Mouse (Mus musculus) CD4-positive naive resting alpha-beta T cell, adult 57 days (primary cell): ENCODE results near the gene Trim69. TPM values are rescaled to one million over a fixed set of nuclear protein-coding genes. Genes with fewer than 3 reads are reported as not detected.

Experiments
- total RNA-seq: library from RNA; stranded (reverse); gene quantifications from one replicate; pipeline ENCODE4 v1.2.4, GENCODE M21; 2023

The Trim69 gene
- 1.5 TPM for total RNA-seq

DNA sequence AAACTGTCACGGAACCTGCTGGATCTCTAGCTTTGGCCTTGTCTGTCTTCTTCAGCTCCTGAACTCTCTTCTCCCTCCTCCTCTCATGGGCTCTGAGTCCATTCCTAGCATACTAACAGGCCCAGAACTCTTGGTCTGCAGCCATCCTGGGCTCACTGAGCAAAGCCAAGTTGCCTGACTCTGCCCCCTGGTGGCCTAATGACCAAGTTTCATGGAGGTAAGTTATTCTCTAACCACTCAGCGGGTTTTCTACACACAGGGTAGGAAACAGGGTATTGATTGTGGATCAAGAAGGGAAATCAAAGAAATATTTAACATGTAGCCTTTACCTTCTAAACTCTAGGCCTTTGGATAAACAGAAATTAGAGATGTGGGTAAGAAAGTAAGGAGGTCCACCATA lies at the start of gene Trim69:
TSS of gene Trim69 (plus strand) at position 21 of the 400 bp plus-strand sequence.

DNA sequence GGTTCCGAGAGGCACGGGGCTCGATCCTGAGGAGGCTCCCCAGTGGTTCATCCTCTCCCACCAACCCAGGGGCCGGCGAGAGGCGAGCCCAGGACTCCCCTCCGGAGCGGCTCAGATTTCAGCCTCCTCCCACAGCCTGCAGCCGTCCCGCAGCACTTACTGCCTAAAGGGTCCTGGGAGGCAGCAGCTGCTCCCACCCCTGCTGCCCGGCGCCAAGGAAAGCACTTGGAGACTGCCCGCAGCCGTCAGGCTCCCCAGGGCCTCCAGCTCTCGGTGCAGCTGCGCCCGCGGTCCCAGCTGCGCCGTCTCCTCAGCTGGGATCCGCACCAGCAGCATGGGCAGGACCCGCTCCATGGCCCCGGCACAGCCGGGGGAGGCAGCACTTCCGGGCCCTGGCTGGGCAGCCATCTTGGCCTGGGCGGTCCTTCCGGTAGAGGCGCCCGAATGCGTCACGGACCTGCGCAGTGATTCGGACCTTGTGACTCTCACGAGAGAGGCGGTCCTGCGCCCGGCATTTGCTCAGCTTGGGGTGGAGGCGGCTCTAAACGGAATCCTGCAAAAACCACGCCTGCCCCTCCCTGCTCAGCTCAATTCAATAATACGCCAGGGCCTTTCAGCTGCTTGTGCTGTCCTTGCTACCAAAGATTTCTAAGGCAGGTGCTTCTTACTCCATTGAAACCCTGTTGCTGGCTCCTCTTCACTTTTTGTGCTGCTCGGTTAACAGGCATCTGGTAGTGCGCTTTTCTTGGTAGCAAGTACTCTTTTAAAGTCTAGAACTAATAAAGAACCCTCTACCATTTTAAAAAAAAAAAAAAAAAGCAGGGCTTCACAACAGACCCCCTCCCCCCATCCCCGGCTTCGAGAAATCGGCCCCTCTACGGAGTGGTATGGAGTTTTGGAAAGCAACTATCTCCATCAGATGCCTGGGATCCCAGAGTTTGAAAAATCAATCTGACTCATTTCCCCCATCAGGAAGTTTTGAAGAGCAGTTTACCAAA lies 42.2 kb upstream of the Trim69 start, which contains the start of gene Spg11:
TSS of gene Spg11 (minus strand) at position 426 of the 998 bp plus-strand sequence.

DNA sequence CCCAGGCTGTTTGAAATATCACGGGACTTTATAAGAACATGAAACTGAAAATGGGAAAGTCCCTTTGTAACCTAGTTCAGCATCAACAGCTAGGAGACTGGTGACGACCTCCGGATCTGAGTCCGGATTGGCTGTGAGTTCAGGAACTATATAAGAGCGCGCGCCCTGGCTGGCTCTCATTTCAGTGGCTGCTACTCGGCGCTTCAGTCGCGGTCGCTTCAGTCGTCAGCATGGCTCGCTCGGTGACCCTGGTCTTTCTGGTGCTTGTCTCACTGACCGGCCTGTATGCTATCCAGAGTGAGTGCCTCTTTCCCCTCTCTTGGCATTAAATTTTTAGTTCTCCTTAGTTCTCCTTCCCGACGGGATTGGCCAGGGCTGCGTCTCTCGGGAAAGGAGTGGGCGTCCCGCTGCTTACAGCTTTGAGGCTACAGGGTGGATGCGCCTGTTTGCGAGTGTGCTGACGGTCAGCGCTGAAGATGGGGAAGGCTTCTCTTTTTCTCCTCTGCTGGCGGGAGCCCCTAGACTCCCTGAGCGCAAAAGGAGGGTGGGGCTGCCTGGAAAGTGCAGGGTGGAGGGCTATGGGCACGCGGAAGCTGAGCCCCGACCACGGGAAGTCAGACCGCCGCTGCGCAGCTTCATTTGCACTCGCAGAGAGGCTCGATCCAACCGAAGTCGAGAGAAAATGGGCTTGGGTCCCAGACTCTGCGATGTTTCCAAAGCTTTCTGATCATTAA lies 12.8 kb upstream of the Trim69 start, which contains the start of gene B2m:
TSS of gene B2m (plus strand) at position 179 of the 734 bp plus-strand sequence.

DNA sequence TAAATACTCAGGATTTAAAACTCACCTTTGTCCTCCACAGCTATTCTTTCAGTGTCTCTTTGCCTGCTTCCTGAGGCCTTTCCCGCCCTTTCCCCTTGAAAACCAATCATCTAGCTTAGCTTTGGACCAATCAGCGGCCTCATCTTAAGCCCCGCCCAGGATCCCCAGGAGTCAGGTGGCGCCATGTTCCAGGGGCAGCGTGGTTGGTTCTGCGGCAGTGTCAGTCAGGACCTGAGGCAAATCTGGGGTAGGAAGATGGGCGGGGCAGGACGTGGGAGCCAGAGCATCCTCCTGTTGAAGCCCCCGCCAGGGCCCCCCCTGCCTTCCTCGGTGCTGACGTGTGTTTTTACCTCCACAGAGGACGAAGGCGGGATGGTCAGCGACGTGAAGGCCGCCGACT lies 25.6 kb downstream of the Trim69 start, which contains the start of the genes Patl2 and Terb2:
TSS of gene Patl2 (minus strand) at position 84 of the 400 bp plus-strand sequence.
TSS of gene Terb2 (plus strand) at position 167 of the 400 bp plus-strand sequence.

Other genes starting within 250 kb of the Trim69 start
- gene Ctdspl2, start 204.7 kb upstream of the Trim69 start, total RNA-seq: 45.8 TPM
- not detected for gene Mageb3, start 204.6 kb upstream of the Trim69 start, total RNA-seq
- gene Eif3j1, start 132.2 kb upstream of the Trim69 start, total RNA-seq: 43.9 TPM
- 27.9 TPM for gene Spg11, start 42.3 kb upstream of the Trim69 start, total RNA-seq
- 2,437 TPM for gene B2m, start 13.0 kb upstream of the Trim69 start, total RNA-seq
- not detected for gene Patl2, start 25.5 kb downstream of the Trim69 start, total RNA-seq
- gene Terb2, start 25.6 kb downstream of the Trim69 start, total RNA-seq: not detected
- gene Sord, start 74.0 kb downstream of the Trim69 start, total RNA-seq: 6.7 TPM
- gene Duox2, start 137.7 kb downstream of the Trim69 start, total RNA-seq: not detected
- not detected for gene Duoxa2, start 138.2 kb downstream of the Trim69 start, total RNA-seq
- gene Duoxa1, start 153.0 kb downstream of the Trim69 start, total RNA-seq: not detected
- gene Duox1, start 155.0 kb downstream of the Trim69 start, total RNA-seq: not detected
- 13.2 TPM for gene Shf, start 208.5 kb downstream of the Trim69 start, total RNA-seq